Mouse (Mus musculus): ENCODE data around the gene Zfp62. TPM values are rescaled to one million over a fixed set of nuclear protein-coding genes. Genes with fewer than 3 reads are reported as not detected.

Zfp62 gene
- total and polyA plus RNA-seq, 3 experiments, result 16.7 to 132 (median 31.8) TPM

DNA sequence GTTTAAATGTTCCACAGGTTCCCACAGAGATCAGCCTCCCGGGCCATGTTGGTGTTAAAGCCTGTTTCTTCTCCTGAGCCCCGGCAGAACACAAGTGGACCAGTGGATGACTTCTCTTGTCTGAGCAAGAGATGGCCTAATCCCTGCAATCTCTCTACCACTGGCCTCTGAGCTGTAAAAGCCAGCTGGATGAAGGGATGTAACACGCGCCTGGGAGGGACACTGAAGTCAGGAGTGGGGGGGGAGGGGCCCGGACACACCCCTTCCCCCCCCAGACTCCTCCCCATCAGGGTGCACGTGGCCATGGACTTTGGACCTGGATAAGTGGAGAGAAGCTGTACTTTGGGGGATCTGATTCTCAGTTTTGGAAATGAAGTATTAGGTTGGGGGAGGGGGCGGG lies 42.1 kb downstream of the Zfp62 start:
- Histone ChIP-seq H3K36me3 (ENCODE audit: control insufficient read depth in 1 of 2, insufficient read depth in 2 of 2, low read length in 2 of 2) (peaks cover 0 to 33% of the 10 kb centered on the region in 2 experiments; a peak in 2 of 4 replicates), H3K4me1 (ENCODE audit: control insufficient read depth in 1 of 2, insufficient read depth in 2 of 2, low read length in 2 of 2) (peaks cover 27 to 33% of the 10 kb centered on the region in 2 experiments), H3K79me2 (ENCODE audit: control insufficient read depth, insufficient read depth, low read length, poor library complexity) (no peaks in the 10 kb centered on the region), H3K9ac (ENCODE audit: control insufficient read depth, low read depth, low read length, poor library complexity, severe bottlenecking) (peak overlapping the region; percentile 70), H3K9me3 (replicated peaks; ENCODE audit: insufficient read depth, low read length) (no peaks in the 10 kb centered on the region), H3K27me3 (ENCODE audit: control insufficient read depth in 1 of 2, insufficient read depth in 2 of 2, low read length in 2 of 2) (no peaks in the 10 kb centered on the region), H3K27ac (ENCODE audit: control insufficient read depth, low read depth, low read length) (peak overlapping the region; percentile 52), H3K4me3 (ENCODE audit: control insufficient read depth in 1 of 2, insufficient read depth in 1 of 2, low read depth in 2 of 2, low read length in 2 of 2) (peak overlapping the region; percentile 50 to 52)
- peak; percentile 77 for DNase-seq (ENCODE audit: low read depth, low spot score)
- TF ChIP-seq JUND (IDR thresholded peaks at IDR 0.05; ENCODE audit: low read depth, low read length), result no peak
- no peak for TF ChIP-seq ZC3H11A (IDR thresholded peaks at IDR 0.05; ENCODE audit: low read depth, low read length)
- peak; percentile 95 for TF ChIP-seq MXI1 (IDR thresholded peaks at IDR 0.05; ENCODE audit: low read depth, low read length)
- no peak for TF ChIP-seq RAD21 (IDR thresholded peaks at IDR 0.05; ENCODE audit: low read depth, low read length)
- TF ChIP-seq MAX (IDR thresholded peaks at IDR 0.05; ENCODE audit: low read length), result peak; percentile 87
- no peak for TF ChIP-seq CHD1 (IDR thresholded peaks at IDR 0.05; ENCODE audit: low read depth, low read length)
- TF ChIP-seq MEF2A (IDR thresholded peaks at IDR 0.05; ENCODE audit: extremely low read depth, insufficient replicate concordance, low read depth, low read length, poor library complexity, severe bottlenecking), result no peak
- peak; percentile 29; the same call in 1 of the 2 replicates for TF ChIP-seq CHD2 (IDR thresholded peaks at IDR 0.05; ENCODE audit: low read length)
- peak; percentile 17; the same call in 1 of the 2 replicates for TF ChIP-seq BHLHE40 (IDR thresholded peaks at IDR 0.05; ENCODE audit: borderline replicate concordance, low read depth, low read length)
- no peak for TF ChIP-seq GATA1 (IDR thresholded peaks at IDR 0.05; ENCODE audit: low read depth, low read length)
- peak; percentile 89; the same call in 1 of the 2 replicates for TF ChIP-seq SIN3A (IDR thresholded peaks at IDR 0.05; ENCODE audit: low read length)
- 0 out of 2 replicates have a peak, but pooled peaks have one; percentile 16 for TF ChIP-seq HCFC1 (IDR thresholded peaks at IDR 0.05; ENCODE audit: low read depth, low read length)
- TF ChIP-seq MYC (IDR thresholded peaks at IDR 0.05; ENCODE audit: low read depth, low read length), result peak; percentile 77; the same call in 1 of the 2 replicates
- no peak for TF ChIP-seq ZNF384 (IDR thresholded peaks at IDR 0.05; ENCODE audit: low read depth, low read length)
- TF ChIP-seq USF1 (IDR thresholded peaks at IDR 0.05; ENCODE audit: low read depth, low read length), result peak; percentile 84

DNA sequence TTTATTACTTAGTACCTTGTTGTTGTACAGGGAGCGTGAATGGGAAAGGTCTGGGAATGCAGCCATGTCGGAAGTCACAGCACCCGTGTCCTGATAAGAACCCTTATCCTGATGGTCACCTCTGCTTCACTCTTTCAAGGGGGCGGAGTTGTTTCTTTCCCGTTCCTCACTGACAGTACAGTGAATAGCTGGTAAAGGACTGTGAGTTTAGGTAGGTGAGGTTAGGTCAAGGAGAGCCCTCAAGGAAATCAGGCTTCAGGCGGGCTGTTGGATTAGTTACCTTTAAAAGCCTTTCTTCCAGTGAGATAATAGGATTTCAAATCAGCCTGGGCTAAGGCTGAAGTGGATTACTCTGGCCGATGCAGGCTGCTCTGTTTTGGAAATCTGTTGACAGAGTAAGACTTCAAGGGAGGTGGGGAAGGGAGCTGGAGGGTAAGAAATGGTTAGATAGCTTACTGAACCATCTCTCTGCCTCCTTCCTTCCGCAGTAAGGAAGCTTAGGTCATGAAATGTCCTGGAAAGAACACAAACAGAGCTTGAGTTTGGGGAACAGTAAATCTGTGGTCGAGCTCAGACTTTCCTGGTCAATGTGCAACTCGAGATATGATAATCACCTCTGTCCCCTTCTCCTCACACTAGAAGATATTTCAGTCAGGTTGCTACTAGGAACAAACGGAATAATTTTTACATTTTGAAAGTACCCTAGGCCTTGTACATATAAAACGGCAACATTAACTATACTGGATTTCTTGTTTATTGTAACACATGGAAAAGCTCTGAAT lies 42.7 kb downstream of the Zfp62 start:
- Histone ChIP-seq H3K36me3 (ENCODE audit: control insufficient read depth in 1 of 2, insufficient read depth in 2 of 2, low read length in 2 of 2) (peaks cover 0 to 30% of the 10 kb centered on the region in 2 experiments; a peak in 2 of 4 replicates), H3K9me3 (replicated peaks; ENCODE audit: insufficient read depth, low read length) (no peaks in the 10 kb centered on the region), H3K79me2 (ENCODE audit: control insufficient read depth, insufficient read depth, low read length, poor library complexity) (peaks cover 5% of the 10 kb centered on the region), H3K27me3 (ENCODE audit: control insufficient read depth in 1 of 2, insufficient read depth in 2 of 2, low read length in 2 of 2) (no peaks in the 10 kb centered on the region), H3K4me1 (ENCODE audit: control insufficient read depth in 1 of 2, insufficient read depth in 2 of 2, low read length in 2 of 2) (peaks cover 27% of the 10 kb centered on the region in 2 experiments), H3K4me3 (ENCODE audit: control insufficient read depth in 1 of 2, insufficient read depth in 1 of 2, low read depth in 2 of 2, low read length in 2 of 2) (peak overlapping the region; percentile 50 to 52), H3K27ac (ENCODE audit: control insufficient read depth, low read depth, low read length) (peak overlapping the region; percentile 52), H3K9ac (ENCODE audit: control insufficient read depth, low read depth, low read length, poor library complexity, severe bottlenecking) (peak overlapping the region; percentile 70)
- peak; percentile 72 for DNase-seq (ENCODE audit: low read depth, low spot score)
- 0 out of 2 replicates have a peak, but pooled peaks have one; percentile 21 for TF ChIP-seq MYC (IDR thresholded peaks at IDR 0.05; ENCODE audit: low read depth, low read length)
- TF ChIP-seq RCOR1 (IDR thresholded peaks at IDR 0.05; ENCODE audit: low read depth, low read length), result peak; percentile 90
- TF ChIP-seq SIN3A (IDR thresholded peaks at IDR 0.05; ENCODE audit: low read length), result peak; percentile 54; the same call in 1 of the 2 replicates
- TF ChIP-seq USF2 (IDR thresholded peaks at IDR 0.05; ENCODE audit: borderline replicate concordance in 1 of 2, insufficient read depth in 1 of 2, low read depth in 1 of 2, low read length in 2 of 2), result no peak
- TF ChIP-seq MAX (IDR thresholded peaks at IDR 0.05; ENCODE audit: low read length), result peak; percentile 6
- TF ChIP-seq CHD2 (IDR thresholded peaks at IDR 0.05; ENCODE audit: low read length), result 0 out of 2 replicates have a peak, but pooled peaks have one; percentile 4
- no peak for TF ChIP-seq KAT2A (conservative IDR thresholded peaks at IDR 0.05; ENCODE audit: low read depth, low read length)
- no peak for TF ChIP-seq MXI1 (IDR thresholded peaks at IDR 0.05; ENCODE audit: low read depth, low read length)
- TF ChIP-seq SMC3 (IDR thresholded peaks at IDR 0.05; ENCODE audit: low read depth, low read length), result no peak
- TF ChIP-seq CTCF (IDR thresholded peaks at IDR 0.05 in 2 of 3, conservative IDR thresholded peaks at IDR 0.05 in 1 of 3; ENCODE audit: control insufficient read depth in 1 of 3, insufficient read depth in 1 of 3, low read depth in 2 of 3, low read length in 3 of 3, poor library complexity in 1 of 3, severe bottlenecking in 1 of 3), result no peak
- TF ChIP-seq RAD21 (IDR thresholded peaks at IDR 0.05; ENCODE audit: low read depth, low read length), result no peak
- TF ChIP-seq MAZ (IDR thresholded peaks at IDR 0.05; ENCODE audit: low read depth, low read length), result no peak; the same call in 1 of the 2 replicates
- no peak for TF ChIP-seq JUND (IDR thresholded peaks at IDR 0.05; ENCODE audit: low read depth, low read length)
- 0 out of 2 replicates have a peak, but pooled peaks have one; percentile 33 for TF ChIP-seq ELF1 (IDR thresholded peaks at IDR 0.05; ENCODE audit: low read depth, low read length)
- TF ChIP-seq UBTF (IDR thresholded peaks at IDR 0.05; ENCODE audit: borderline replicate concordance, insufficient read depth, low read depth, low read length), result no peak
- TF ChIP-seq HCFC1 (IDR thresholded peaks at IDR 0.05; ENCODE audit: low read depth, low read length), result no peak
- no peak for TF ChIP-seq NELFE (IDR thresholded peaks at IDR 0.05; ENCODE audit: low read depth, low read length)
- peak; percentile 82 for TF ChIP-seq TAL1 (IDR thresholded peaks at IDR 0.05; ENCODE audit: low read length)
- TF ChIP-seq ZNF384 (IDR thresholded peaks at IDR 0.05; ENCODE audit: low read depth, low read length), result no peak
- no peak for TF ChIP-seq TBP (IDR thresholded peaks at IDR 0.05; ENCODE audit: low read depth, low read length)
- TF ChIP-seq ZMIZ1 (IDR thresholded peaks at IDR 0.05; ENCODE audit: low read depth, low read length), result no peak
